Mouse (Mus musculus) CH12.LX (cell line): ENCODE data around the gene Gtsf1l. TPM values are rescaled to one million over a fixed set of nuclear protein-coding genes. Genes with fewer than 3 reads are reported as not detected.

ENCODE experiments used
- DNase-seq: peaks from one replicate; pipeline ENCODE4 v3.0.0-alpha.2; 2013; ENCODE audit errors: extremely low read depth
- H3K27ac ChIP-seq: 2 replicates; pipeline ENCODE4 v1.5.1; 2012; ENCODE audit warnings: low read depth, mild to moderate bottlenecking, control low read depth, moderate library complexity; ENCODE audit not compliant: insufficient read depth
- H3K27me3 ChIP-seq: replicated peaks from 2 replicates; pipeline ENCODE3; 2012; ENCODE audit warnings: inconsistent platforms
- H3K36me3 ChIP-seq, 2 experiments: replicated peaks in 1 of 2; 2 replicates each; pipeline versions ENCODE3 to v1.6.1; 2012; ENCODE audit warnings: inconsistent platforms in 1 of 2, low read length in 1 of 2, mild to moderate bottlenecking in 1 of 2, mixed read lengths in 1 of 2, moderate library complexity in 1 of 2; ENCODE audit not compliant: control insufficient read depth in 1 of 2, insufficient read depth in 1 of 2
- H3K4me1 ChIP-seq, 2 experiments: 2 replicates each; pipeline ENCODE4 v1.6.1; 2012; ENCODE audit warnings: inconsistent platforms in 1 of 2, moderate library complexity in 1 of 2; ENCODE audit not compliant: insufficient read depth in 2 of 2, control insufficient read depth in 1 of 2
- H3K4me2 ChIP-seq: 2 replicates; pipeline ENCODE4 v1.6.1; 2012; ENCODE audit warnings: low read depth, mild to moderate bottlenecking, control low read depth; ENCODE audit not compliant: poor library complexity, insufficient read depth, severe bottlenecking
- H3K4me3 ChIP-seq, 3 experiments: fragments of 150-350 bp in 1 of 3; sonication (generic) in 1 of 3; replicated peaks in 1 of 3; 2 replicates each; pipeline versions ENCODE3 to v1.5.1; 2011 to 2012; ENCODE audit warnings: low read depth in 2 of 3, low read length in 2 of 3, mild to moderate bottlenecking in 2 of 3, moderate library complexity in 2 of 3, control low read depth in 1 of 3, improper control_type of control experiment in 1 of 3, inconsistent platforms in 1 of 3, mixed read lengths in 1 of 3; ENCODE audit not compliant: poor library complexity in 1 of 3
- H3K79me2 ChIP-seq: replicated peaks from 2 replicates; pipeline ENCODE4 v1.6.1; 2012; ENCODE audit warnings: mild to moderate bottlenecking, moderate library complexity; ENCODE audit not compliant: control insufficient read depth, poor library complexity, insufficient read depth, severe bottlenecking; ENCODE audit errors: extremely low read depth
- H3K9ac ChIP-seq: 2 replicates; pipeline ENCODE4 v1.6.1; 2012; ENCODE audit warnings: low read depth, mild to moderate bottlenecking, control low read depth, moderate library complexity; ENCODE audit not compliant: insufficient read depth
- H3K9me3 ChIP-seq: replicated peaks from 2 replicates; pipeline ENCODE3; 2012; ENCODE audit warnings: low read length, inconsistent platforms, mixed read lengths
- CTCF ChIP-seq, 2 experiments: IDR thresholded peaks in 1 of 2; conservative IDR thresholded peaks in 1 of 2; 2 replicates each; pipeline ENCODE4 v1.5.1; 2011 to 2012; ENCODE audit warnings: low read depth in 2 of 2, low read length in 2 of 2, improper control_type of control experiment in 1 of 2, inconsistent platforms in 1 of 2, mild to moderate bottlenecking in 1 of 2, moderate library complexity in 1 of 2
- EP300 ChIP-seq: IDR thresholded peaks from 2 replicates; pipeline ENCODE4 v1.6.1; 2011; ENCODE audit warnings: low read length, improper control_type of control experiment
- GABPA ChIP-seq: IDR thresholded peaks from 2 replicates; pipeline ENCODE4 v1.6.1; 2012; ENCODE audit warnings: low read depth, low read length, improper control_type of control experiment, inconsistent platforms; ENCODE audit not compliant: insufficient replicate concordance
- IRF4 ChIP-seq: IDR thresholded peaks from 2 replicates; pipeline ENCODE4 v1.6.1; 2014; ENCODE audit warnings: low read depth, mild to moderate bottlenecking, inconsistent platforms, low read length, improper control_type of control experiment
- JUN ChIP-seq: IDR thresholded peaks from 2 replicates; pipeline ENCODE4 v1.6.1; 2011; ENCODE audit warnings: low read depth, mild to moderate bottlenecking, low read length, improper control_type of control experiment, moderate library complexity; ENCODE audit not compliant: insufficient read depth
- MAFK ChIP-seq: IDR thresholded peaks from 2 replicates; pipeline ENCODE4 v1.6.1; 2011; ENCODE audit warnings: low read length, improper control_type of control experiment; ENCODE audit not compliant: insufficient replicate concordance
- MAZ ChIP-seq: IDR thresholded peaks from 2 replicates; pipeline ENCODE4 v1.6.1; 2012; ENCODE audit warnings: low read depth, mild to moderate bottlenecking, inconsistent platforms, low read length, improper control_type of control experiment, moderate library complexity
- MYC ChIP-seq: IDR thresholded peaks from 2 replicates; pipeline ENCODE4 v1.6.1; 2011; ENCODE audit warnings: low read depth, mild to moderate bottlenecking, improper control_type of control experiment, low read length
- NRF1 ChIP-seq: IDR thresholded peaks from 2 replicates; pipeline ENCODE4 v1.6.1; 2014; ENCODE audit warnings: low read depth, mild to moderate bottlenecking, inconsistent platforms, low read length, improper control_type of control experiment, moderate library complexity
- POLR2A ChIP-seq: IDR thresholded peaks from 2 replicates; pipeline ENCODE4 v1.6.1; 2011; ENCODE audit warnings: low read depth, mild to moderate bottlenecking, improper control_type of control experiment, low read length
- RAD21 ChIP-seq: IDR thresholded peaks from 2 replicates; pipeline ENCODE4 v1.6.1; 2011; ENCODE audit warnings: low read depth, mild to moderate bottlenecking, low read length, improper control_type of control experiment, moderate library complexity
- RCOR1 ChIP-seq: conservative IDR thresholded peaks from 2 replicates; pipeline ENCODE4 v1.6.1; 2012; ENCODE audit warnings: low read depth, mild to moderate bottlenecking, inconsistent platforms, low read length, improper control_type of control experiment
- SIN3A ChIP-seq: IDR thresholded peaks from 2 replicates; pipeline ENCODE4 v1.6.1; 2012; ENCODE audit warnings: low read length, improper control_type of control experiment, inconsistent platforms
- SMC3 ChIP-seq: IDR thresholded peaks from 2 replicates; pipeline ENCODE4 v1.6.1; 2011; ENCODE audit warnings: low read depth, low read length, improper control_type of control experiment
- TBP ChIP-seq: conservative IDR thresholded peaks from 2 replicates; pipeline ENCODE4 v1.6.1; 2011; ENCODE audit warnings: low read depth, low read length, improper control_type of control experiment
- ZMIZ1 ChIP-seq: IDR thresholded peaks from 2 replicates; pipeline ENCODE4 v1.6.1; 2012; ENCODE audit warnings: low read depth, mild to moderate bottlenecking, inconsistent platforms, low read length, improper control_type of control experiment
- ZNF384 ChIP-seq: IDR thresholded peaks from 2 replicates; pipeline ENCODE4 v1.6.1; 2012; ENCODE audit warnings: low read depth, low read length, improper control_type of control experiment, inconsistent platforms
- dilution Hi-C: fragments of 300-500 bp; cut with MboI; formaldehyde crosslinking; loops from 2 replicates; pipeline ENCODE4 v1.14.3; 2020; ENCODE audit warnings: low sequenced_read_pairs; ENCODE audit not compliant: extremely low pct_unique_long_range_greater_than_20kb, extremely low pct_ligation_motif_present
- in situ Hi-C: fragments of 300-500 bp; cut with MboI; formaldehyde crosslinking; loops from 3 replicates; pipeline ENCODE4 v1.14.3; 2019; ENCODE audit warnings: low sequenced_read_pairs, low pct_ligation_motif_present, low pct_unique_long_range_greater_than_20kb, mixed read lengths
- polyA plus RNA-seq: library from polyadenylated mRNA; unstranded; fragments of >175 nt; gene quantifications from 2 replicates; pipeline ENCODE4 v1.2.1, GENCODE M21; 2012; ENCODE audit warnings: low read depth; ENCODE audit not compliant: insufficient read length
- total RNA-seq, 2 experiments: library from RNA; depleted of rRNA; stranded (reverse); fragments of 300-350 nt in 1 of 2; fragments of >200 nt in 1 of 2; gene quantifications; 2 replicates each; pipeline ENCODE4 v1.2.3; 2012 to 2014

Gtsf1l gene
- total RNA-seq (2012; rRNA removed) (not detected in 2 replicates), total RNA-seq (2014; rRNA removed) (not detected in 2 replicates), polyA plus RNA-seq (not detected in 2 replicates)

DNA sequence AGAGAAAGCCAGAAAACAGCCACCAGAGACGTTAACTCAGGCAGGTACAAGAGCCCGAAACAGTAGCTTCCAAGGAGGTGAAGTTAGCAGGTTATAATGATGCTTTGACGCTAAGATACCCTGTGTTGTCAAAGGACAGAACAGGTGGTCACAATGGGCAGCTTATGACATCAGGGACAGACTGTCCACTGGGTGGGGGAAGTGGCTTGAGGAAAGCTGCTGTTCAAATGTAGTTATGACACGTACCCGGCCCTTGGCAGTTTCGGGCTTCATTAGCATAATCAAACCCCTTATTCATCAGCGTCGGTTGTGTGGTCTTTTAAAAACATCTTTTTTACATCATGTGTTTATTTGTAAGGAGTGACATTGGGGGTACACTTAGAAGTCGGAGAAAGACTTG is at the start of gene Gtsf1l:
TSS of gene Gtsf1l (minus strand) at position 128 of the 400 bp plus-strand sequence.
- H3K27me3 ChIP-seq: no peaks in the 10 kb centered on the region
- TF ChIP-seq ZMIZ1: no peak
- no peak for TF ChIP-seq GABPA
- no peak for TF ChIP-seq SMC3
- TF ChIP-seq JUN: no peak
- no peak for TF ChIP-seq MYC
- TF ChIP-seq MAZ: no peak
- TF ChIP-seq TBP: no peak
- TF ChIP-seq MAFK: no peak
- TF ChIP-seq SIN3A: no peak
- no peak for TF ChIP-seq IRF4
- no peak for TF ChIP-seq POLR2A
- no peak for TF ChIP-seq EP300
- no peak for TF ChIP-seq RAD21
- no peak within 1 kb of the TSS for H3K9ac ChIP-seq
- no peak within 1 kb of the TSS for H3K4me2 ChIP-seq
- no peaks in the 10 kb centered on the region for H3K79me2 ChIP-seq
- peaks cover 6 to 13% of the 10 kb centered on the region in 2 experiments for H3K4me1 ChIP-seq
- H3K4me3 ChIP-seq: no peak within 1 kb of the TSS
- peaks cover 10 to 26% of the 10 kb centered on the region in 2 experiments for H3K36me3 ChIP-seq
- DNase-seq: no peak
- dilution Hi-C loops: no loop called here
- H3K27ac ChIP-seq: no peak within 1 kb of the TSS
- in situ Hi-C loops: no loop called here
- no peaks in the 10 kb centered on the region for H3K9me3 ChIP-seq

DNA sequence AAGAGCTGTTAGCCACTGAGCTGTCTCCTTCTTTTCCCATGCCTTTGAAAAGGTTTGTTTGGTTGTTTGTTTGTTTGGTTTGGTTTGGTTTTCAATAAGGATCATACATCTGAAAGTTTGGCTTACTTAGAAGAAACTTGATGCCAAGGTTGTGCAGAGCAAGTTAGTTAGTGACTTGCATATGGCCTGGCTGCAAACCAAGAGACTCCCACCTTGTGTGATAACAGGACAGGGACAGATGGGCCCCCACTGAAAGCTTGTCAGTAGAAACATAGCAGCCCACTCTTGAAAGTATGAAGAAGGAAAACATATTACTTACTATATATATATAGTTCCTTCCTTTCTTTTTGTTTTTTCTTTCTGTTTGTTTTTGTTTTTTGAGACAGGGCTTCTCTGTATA is 49.3 kb upstream of the Gtsf1l start:
- peaks cover 6% of the 10 kb centered on the region for H3K9me3 ChIP-seq
- in situ Hi-C loops (no loop called here), dilution Hi-C loops (no loop called here)

More for the DNA sequence above, 49.3 kb upstream of the Gtsf1l start:
- Histone ChIP-seq H3K4me1 (no peaks in the 10 kb centered on the region), H3K4me3 (no peak overlapping the region), H3K27ac (no peak overlapping the region), H3K27me3 (peaks cover 58% of the 10 kb centered on the region), H3K36me3 (no peaks in the 10 kb centered on the region), H3K4me2 (no peak overlapping the region), H3K9ac (no peak overlapping the region)
- no peak for DNase-seq
- TF ChIP-seq RCOR1 (no peak), JUN (no peak), NRF1 (no peak), IRF4 (no peak), ZNF384 (no peak), MAZ (no peak), GABPA (no peak), ZMIZ1 (no peak), CTCF (conservative IDR thresholded peaks at IDR 0.05 in 1 of 2, IDR thresholded peaks at IDR 0.05 in 1 of 2; ENCODE audit: low read depth in 2 of 2, low read length in 2 of 2) (no peak)
- TF ChIP-seq, all 38 proteins: peak for 0
- no peaks in the 10 kb centered on the region for H3K79me2 ChIP-seq
